Mouse (Mus musculus) cerebellum, adult 2 months (tissue): ENCODE measurements at regions not wholly inside any gene's neighbourhood (a gene's known extent, or its start where the extent isn't known, plus 50 kb on each side); places are given as distances from the start of the nearest gene placed in this dataset.

ENCODE experiments used
- CTCF ChIP-seq: fragments of 200-500 bp; IDR thresholded peaks from 2 replicates; pipeline ENCODE4 v1.5.1; 2011; ENCODE audit warnings: low read depth, mild to moderate bottlenecking, control low read depth, low read length, moderate library complexity, borderline replicate concordance; ENCODE audit not compliant: insufficient read depth
- POLR2A ChIP-seq: fragments of 200-500 bp; IDR thresholded peaks from 2 replicates; pipeline ENCODE4 v1.6.1; 2011; ENCODE audit warnings: low read length, control low read depth, borderline replicate concordance; ENCODE audit not compliant: insufficient read depth

GRCm38 (mm10) chr13:97494770-97495169, 253.9 kb downstream of the Enc1 start:
- TF ChIP-seq CTCF (no peak), POLR2A (no peak)
